ENCODE assay signal across 8 mouse cellular contexts in genomic region chr12:9052075-9052829, GRCm38 (mm10). TPM values are rescaled to one million over a fixed set of nuclear protein-coding genes. Genes with fewer than 3 reads are reported as not detected.
DNase-seq lines count a peak whose midpoint lies in the region; ATAC-seq lines count a peak whose summit lies in the region.

No protein-coding gene starts in this region.

- H3K27ac ChIP-seq in embryonic facial prominence, embryonic 13.5 days = no peak overlapping the region
- no peak overlapping the region for H3K27ac ChIP-seq in kidney, embryonic 14.5 days (ENCODE audit: low read depth, low read length)
- no peak overlapping the region for H3K27ac ChIP-seq in limb, embryonic 15.5 days

- WGBS in embryonic facial prominence, embryonic 13.5 days = 55% methylated on average over 8 of the region's 8 CpGs
- WGBS in kidney, embryonic 14.5 days = 56% methylated on average over 8 of the region's 8 CpGs
- 62% methylated on average over 8 of the region's 8 CpGs for WGBS in limb, embryonic 15.5 days

- no peaks in the 10 kb centered on the region for H3K36me3 ChIP-seq in embryonic facial prominence, embryonic 13.5 days
- H3K36me3 ChIP-seq in kidney, embryonic 14.5 days (ENCODE audit: control insufficient read depth, insufficient read depth, low read length) = no peaks in the 10 kb centered on the region
- no peaks in the 10 kb centered on the region for H3K36me3 ChIP-seq in limb, embryonic 15.5 days

- no peak overlapping the region for H3K4me2 ChIP-seq in embryonic facial prominence, embryonic 13.5 days
- no peak overlapping the region for H3K4me2 ChIP-seq in kidney, embryonic 14.5 days (replicated peaks; ENCODE audit: low read depth, low read length)
- no peak overlapping the region for H3K4me2 ChIP-seq in limb, embryonic 15.5 days

- ATAC-seq in embryonic facial prominence, embryonic 13.5 days (ENCODE audit: insufficient number of reproducible peaks, insufficient read depth, low FRiP score, low TSS enrichment, low read depth) = 0 out of 2 replicates have a peak, but pooled peaks have one; percentile 56
- ATAC-seq in kidney, embryonic 14.5 days (ENCODE audit: low FRiP score, low TSS enrichment) = peak; percentile 89
- ATAC-seq in limb, embryonic 15.5 days (ENCODE audit: insufficient number of reproducible peaks, low FRiP score, low TSS enrichment, low read depth) = peak; percentile 70; the same call in 1 of the 2 replicates
- peak; percentile 75 for ATAC-seq in monocyte, adult 5-6 weeks (replicated peaks; ENCODE audit: insufficient number of reproducible peaks, low FRiP score, low TSS enrichment, poor library complexity, severe bottlenecking)

- no peak overlapping the region for H3K4me3 ChIP-seq in embryonic facial prominence, embryonic 13.5 days
- no peak overlapping the region for H3K4me3 ChIP-seq in kidney, embryonic 14.5 days (ENCODE audit: low read length)
- H3K4me3 ChIP-seq in limb, embryonic 15.5 days = no peak overlapping the region

- H3K9ac ChIP-seq in embryonic facial prominence, embryonic 13.5 days = no peak overlapping the region
- no peak overlapping the region for H3K9ac ChIP-seq in kidney, embryonic 14.5 days (ENCODE audit: low read depth, low read length)
- no peak overlapping the region for H3K9ac ChIP-seq in limb, embryonic 15.5 days

- peaks cover 22% of the 10 kb centered on the region; the same call in 1 of the 2 replicates for H3K4me1 ChIP-seq in embryonic facial prominence, embryonic 13.5 days
- no peaks in the 10 kb centered on the region for H3K4me1 ChIP-seq in kidney, embryonic 14.5 days (ENCODE audit: control insufficient read depth, insufficient read depth, low read length)
- peaks cover 17% of the 10 kb centered on the region for H3K4me1 ChIP-seq in limb, embryonic 15.5 days

- H3K27me3 ChIP-seq in embryonic facial prominence, embryonic 13.5 days = peaks cover 5% of the 10 kb centered on the region; the same call in 1 of the 2 replicates
- H3K27me3 ChIP-seq in kidney, embryonic 14.5 days (ENCODE audit: control insufficient read depth, insufficient read depth, low read length) = 0 out of 2 replicates have a peak, but pooled peaks cover 3% of the 10 kb centered on the region
- H3K27me3 ChIP-seq in limb, embryonic 15.5 days = no peaks in the 10 kb centered on the region

- peak; percentile 52 for DNase-seq in 3134 (ENCODE audit: extremely low read depth, insufficient read length, low spot score)
- peak; percentile 78 for DNase-seq in adrenal gland, postnatal 25 days
- DNase-seq in heart, adult 8-10 months (ENCODE audit: low spot score) = peak; percentile 85
- DNase-seq in spleen, postnatal 36 days (ENCODE audit: low spot score in 2 of 2) = peak; percentile 63 to 69

- no peaks in the 10 kb centered on the region for H3K9me3 ChIP-seq in embryonic facial prominence, embryonic 13.5 days
- no peaks in the 10 kb centered on the region for H3K9me3 ChIP-seq in kidney, embryonic 14.5 days (ENCODE audit: control insufficient read depth, low read length)
- H3K9me3 ChIP-seq in limb, embryonic 15.5 days = no peaks in the 10 kb centered on the region

RNA-seq across cellular contexts. Expression of gene Ttc32, which starts 22.5 kb away (rescaled TPM):
- 12.9 and 15.9 TPM in 2 replicates for total RNA-seq in adrenal gland, postnatal 25 days (2021)
- polyA plus RNA-seq in embryonic facial prominence, embryonic 13.5 days (2015; fragmentation: Nextera tagmentation; extraction: Ambion mirVana) = 20.6 and 21.6 TPM in 2 replicates
- 10 to 100 TPM; 28.7 to 30.4 (median 28.8) TPM for total RNA-seq in heart, adult 8-10 months (2022)
- 26.1 and 30.4 TPM in 2 replicates for polyA plus RNA-seq in kidney, embryonic 14.5 days (2014; fragmentation: Nextera tagmentation; extraction: Ambion mirVana)
- polyA plus RNA-seq in limb, embryonic 15.5 days (2015; fragmentation: Nextera tagmentation; extraction: Ambion mirVana) = 14.4 and 16.6 TPM in 2 replicates
- total RNA-seq in monocyte, adult 5-6 weeks (2017) = 8.6 to 16.4 TPM (median 15.7 TPM) in 3 replicates
